Mouse (Mus musculus) fibroblast of lung, adult 2 months (primary cell): ENCODE results near the gene Speer4c.
"Not testable (repeated sequence)": the region's sequence is repeated elsewhere in the genome, so short reads cannot be mapped to it uniquely, and the experiment has no call there.

Experiments
- DNase-seq: peaks from one replicate; pipeline ENCODE4 v3.0.0-alpha.2; 2011; ENCODE audit warnings: low read depth

Speer4c gene

DNA sequence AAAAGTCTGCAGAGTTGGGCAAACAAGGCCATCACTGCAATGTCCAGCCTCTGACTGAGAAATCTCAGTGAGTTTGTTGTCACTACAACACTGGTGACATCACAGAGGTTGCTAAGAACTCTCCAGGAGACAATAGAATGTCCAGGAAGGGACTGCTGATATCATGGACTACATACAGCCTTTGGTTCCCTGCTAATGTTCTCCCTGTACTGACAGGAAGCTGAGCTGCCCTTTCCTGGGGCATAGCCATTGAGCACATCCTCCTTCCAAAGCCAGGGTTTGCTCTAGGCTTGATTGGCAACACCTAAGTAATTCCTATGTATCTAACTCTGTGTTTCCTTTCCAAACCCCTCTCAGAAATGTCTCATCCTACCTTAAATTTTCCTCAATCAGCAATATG is at the start of gene Speer4c:
Speer4c (minus strand) TSS at position 101 of the 400 bp plus-strand sequence.
- not testable (repeated sequence) for DNase-seq

DNA sequence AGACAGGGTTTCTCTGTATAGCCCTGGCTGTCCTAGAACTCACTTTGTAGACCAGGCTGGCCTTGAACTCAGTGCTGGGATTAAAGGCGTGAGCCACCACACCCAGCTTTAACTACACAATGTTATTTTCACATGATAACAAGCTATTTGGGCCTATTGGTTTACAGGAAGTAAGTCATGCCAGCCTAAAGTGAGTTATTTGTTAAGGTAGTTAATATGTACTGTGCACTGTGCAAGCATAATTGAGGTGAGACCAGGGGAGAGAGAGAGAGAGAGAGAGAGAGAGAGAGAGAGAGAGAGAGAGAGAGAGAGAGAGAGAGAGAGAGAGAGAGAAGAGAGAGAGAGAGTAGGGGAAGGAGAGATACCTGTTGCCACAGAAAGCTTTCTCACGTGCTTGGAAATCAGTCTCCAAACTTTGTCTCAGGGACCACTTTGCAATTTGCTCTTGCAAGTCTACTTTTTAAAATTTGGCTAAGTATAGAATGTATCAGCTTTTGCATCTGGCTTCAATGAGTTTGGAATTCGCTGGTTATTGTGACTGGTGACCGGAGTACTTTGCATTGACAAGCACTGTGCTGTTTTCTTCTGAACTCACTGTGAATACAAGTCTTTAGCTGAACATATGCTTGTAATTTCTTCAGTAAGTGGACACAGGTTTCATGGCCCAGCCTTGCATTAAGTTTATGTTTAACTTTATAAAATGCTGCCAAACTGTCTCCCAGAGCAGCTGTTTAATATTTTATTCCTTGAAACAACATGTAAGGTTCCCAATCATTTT is 33.6 kb upstream of the Speer4c start:
- no peak for DNase-seq

GRCm38 (mm10) chr5:15734097-15734867 is 20.2 kb upstream of the Speer4c start:
- no peak for DNase-seq

- DNase-seq = not testable (repeated sequence)
Measured at GRCm38 (mm10) chr5:15702891-15703290, 11.2 kb downstream of the Speer4c start.

DNA sequence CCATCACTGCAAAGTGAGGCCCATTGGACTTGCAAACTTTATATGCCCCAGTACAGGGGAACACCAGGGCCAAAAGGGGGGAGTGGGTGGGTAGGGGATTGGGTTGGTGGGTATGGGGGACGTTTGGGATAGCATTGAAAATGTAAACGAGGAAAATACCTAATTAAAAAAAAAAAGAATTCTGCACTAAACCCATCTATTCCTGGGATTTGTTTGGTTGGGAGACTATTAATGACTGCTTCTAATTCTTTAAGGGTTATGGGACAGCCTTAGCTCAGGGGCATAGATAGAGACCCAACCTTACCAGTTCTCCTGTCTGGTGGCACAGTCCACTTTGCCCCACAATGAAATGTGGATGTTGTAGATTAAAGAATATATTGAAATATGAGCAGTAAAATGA is 16.4 kb downstream of the Speer4c start:
- DNase-seq = not testable (repeated sequence)

- DNase-seq = not testable (repeated sequence)
Measured at GRCm38 (mm10) chr5:15691849-15692248, 22.2 kb downstream of the Speer4c start.

- DNase-seq = not testable (repeated sequence)
Measured at GRCm38 (mm10) chr5:15690822-15691221, 23.2 kb downstream of the Speer4c start.

DNA sequence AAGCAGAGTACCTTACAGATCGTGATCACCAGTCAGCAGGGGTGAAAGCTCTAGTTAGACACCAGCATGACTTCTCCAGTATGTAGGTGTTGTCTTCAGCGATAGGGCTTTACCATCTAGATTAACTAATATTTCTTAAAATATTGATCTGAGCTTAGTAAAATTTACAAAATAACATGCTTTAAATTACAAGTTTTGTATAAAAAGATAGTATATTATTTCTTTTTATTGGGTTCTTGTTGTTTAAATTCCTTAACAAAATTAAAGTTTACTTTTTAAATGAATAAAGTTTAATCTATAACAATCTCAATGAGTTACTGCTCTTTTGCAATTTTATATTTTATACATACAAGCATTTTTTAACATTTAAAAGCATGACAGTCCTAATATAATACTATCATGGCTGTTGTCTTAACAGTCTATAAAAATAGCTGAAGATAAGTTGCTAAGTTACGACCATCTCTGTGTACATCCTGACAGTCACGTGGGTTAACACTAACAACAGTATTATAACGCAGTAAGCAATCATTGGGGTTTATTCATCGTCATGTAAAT is 24.3 kb downstream of the Speer4c start:
- DNase-seq = not testable (repeated sequence)

DNA sequence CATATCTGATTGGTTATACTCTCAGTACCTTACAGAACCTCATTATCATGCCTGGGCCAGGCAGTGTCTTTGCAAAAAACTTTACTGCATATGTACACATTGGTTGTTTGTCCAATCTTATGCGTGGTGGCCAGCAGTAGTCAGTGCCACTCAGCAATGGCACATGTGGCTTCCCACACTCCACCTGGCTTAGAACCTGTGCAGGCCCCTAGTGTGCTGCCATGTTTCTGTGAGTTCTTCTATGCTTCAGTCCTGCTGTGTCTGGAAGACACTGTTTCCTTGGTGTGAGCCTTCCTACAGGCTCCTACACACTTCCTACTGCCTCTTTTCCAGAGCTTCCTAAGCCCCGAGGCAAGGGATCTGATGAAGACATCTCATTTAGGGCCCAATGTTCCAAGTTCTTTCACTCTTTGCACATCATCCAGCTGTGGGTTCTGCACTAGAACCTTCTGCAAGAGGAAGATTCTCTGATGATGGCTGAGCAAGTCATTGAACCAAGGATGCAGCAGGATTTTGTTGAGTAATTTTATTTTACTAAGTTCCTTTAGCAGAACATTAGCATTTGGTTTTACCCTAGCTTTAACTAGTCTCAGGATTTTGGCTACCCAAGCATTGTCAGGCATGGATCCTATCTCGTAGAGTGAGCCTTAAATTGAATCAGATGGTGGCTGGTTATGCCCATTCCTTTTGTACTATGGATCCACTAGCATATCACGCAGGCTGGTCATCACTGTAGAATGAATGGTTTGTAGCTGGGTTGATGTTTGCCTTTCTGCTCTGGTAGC is 25.0 kb downstream of the Speer4c start:
- not testable (repeated sequence) for DNase-seq

DNA sequence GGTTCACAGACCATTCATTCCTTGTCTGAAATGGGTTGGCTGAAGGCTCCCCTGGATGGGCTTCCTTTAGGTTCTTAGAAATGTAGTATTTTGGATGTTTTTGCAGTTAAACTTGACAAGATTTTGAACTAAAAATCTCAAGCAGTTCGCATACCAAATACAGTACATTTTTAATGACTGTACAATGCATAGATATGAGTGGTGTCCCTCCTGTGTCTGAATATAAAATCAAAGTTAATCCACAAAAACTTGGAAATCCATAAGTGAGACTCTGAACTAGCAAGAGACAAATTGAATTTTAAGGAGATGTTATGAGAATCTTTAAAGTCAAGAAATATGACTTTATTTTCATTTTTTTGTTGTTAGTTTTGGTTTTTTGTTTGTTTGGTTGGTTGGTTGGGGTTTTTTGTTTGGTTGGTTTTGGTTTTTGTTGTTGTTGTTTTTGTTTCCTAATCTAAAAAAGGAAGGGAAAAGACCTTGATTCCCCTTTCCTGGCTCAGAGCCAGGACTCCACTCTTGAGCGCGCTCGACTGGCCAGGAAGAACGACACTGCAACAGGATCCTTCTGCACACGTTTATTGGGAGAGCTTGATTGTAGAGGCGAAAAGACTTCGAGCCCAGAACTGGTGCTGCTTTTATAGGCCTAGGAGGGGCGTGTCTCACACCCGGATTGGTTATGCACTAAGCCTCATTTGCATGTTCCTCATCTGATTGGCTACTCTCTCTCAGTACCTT is 32.6 kb downstream of the Speer4c start:
- not testable (repeated sequence) for DNase-seq

DNA sequence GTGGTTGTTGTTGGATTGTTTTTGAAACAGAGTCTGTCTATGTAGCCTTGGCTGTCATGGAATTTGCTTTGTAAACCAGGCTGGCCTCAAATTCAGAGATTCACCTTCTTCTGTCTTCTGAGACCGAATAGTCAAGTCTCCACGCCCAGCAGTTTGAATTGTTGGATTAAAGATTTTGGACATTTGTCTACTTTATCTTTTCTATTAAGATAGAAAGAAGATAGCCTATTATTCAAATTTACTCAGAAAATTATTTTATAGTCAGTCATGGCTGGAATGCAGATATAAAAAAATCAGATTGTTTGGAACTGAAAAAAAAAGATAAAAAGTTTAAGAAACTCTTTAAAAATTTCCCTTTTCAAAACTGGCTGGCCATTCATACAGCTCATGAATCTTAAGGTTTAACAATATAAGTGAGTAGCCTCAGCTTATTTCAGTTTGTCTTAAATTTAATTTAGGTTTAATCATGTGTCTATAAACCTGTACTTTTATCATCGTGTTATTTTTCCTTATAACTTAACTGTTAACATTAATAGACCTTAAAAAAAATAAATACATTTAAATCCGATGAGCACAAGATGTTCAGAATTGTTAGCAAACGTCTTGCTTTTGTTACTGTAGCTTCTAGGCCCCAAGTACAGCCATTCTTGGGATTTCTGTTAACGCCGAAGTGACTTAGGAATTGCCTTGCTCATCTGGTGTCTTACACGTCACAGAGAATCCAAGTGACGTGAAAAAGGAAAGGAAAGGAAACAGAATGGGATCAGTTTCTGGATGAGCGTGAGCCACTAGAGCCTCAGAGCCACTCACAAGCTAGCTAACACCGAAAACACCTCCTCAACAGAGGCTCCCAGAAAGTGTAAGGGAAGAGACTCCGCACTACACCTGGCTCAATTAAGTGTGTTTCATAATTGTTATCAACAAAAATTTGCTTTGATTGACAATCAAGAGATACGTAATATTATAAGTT is 33.8 kb downstream of the Speer4c start:
- DNase-seq = not testable (repeated sequence)

GRCm38 (mm10) chr5:15678907-15679306 is 35.2 kb downstream of the Speer4c start:
- not testable (repeated sequence) for DNase-seq

- DNase-seq = not testable (repeated sequence)
Measured at GRCm38 (mm10) chr5:15677750-15678149, 36.3 kb downstream of the Speer4c start.

- DNase-seq = not testable (repeated sequence)
Measured at GRCm38 (mm10) chr5:15674429-15675244, 39.4 kb downstream of the Speer4c start.

GRCm38 (mm10) chr5:15673989-15674388 is 40.1 kb downstream of the Speer4c start:
- not testable (repeated sequence) for DNase-seq

- not testable (repeated sequence) for DNase-seq
Measured at GRCm38 (mm10) chr5:15670789-15671188, 43.3 kb downstream of the Speer4c start.

- not testable (repeated sequence) for DNase-seq
Measured at GRCm38 (mm10) chr5:15663847-15664246, 50.2 kb downstream of the Speer4c start.
